Mouse (Mus musculus): ENCODE results near the gene Olfr1392. TPM values are rescaled to one million over a fixed set of nuclear protein-coding genes. Genes with fewer than 3 reads are reported as not detected.
"Not testable (repeated sequence)": the region's sequence is repeated elsewhere in the genome, so short reads cannot be mapped to it uniquely, and the experiment has no call there.

Gene Olfr1392
- polyA plus RNA-seq (2015; fragmentation: Nextera tagmentation; extraction: Ambion mirVana) = 0.10 TPM in 1 of 2 replicates, not detected in the other

DNA sequence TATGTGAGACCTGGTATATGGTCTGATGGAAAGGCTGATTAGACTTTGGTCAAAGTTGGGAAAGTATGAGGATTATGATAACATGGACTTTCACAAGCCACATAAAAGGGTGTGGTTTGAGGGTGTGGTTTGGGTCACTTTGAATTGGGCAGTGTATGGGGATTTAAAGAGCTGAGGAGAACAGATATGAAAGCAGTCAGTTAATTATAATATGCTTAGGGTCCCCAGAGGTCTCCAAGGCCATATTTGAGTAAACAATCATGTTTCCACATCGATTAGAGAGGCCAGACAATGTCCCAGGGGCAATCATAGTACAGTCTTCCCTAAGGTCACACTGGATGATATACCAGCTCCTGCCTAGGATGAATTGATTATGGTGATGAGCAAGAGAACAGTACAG is at the start of gene Olfr1392:
TSS of gene Olfr1392 (plus strand) at position 301 of the 400 bp plus-strand sequence.
- H3K27me3 ChIP-seq (ENCODE audit: control insufficient read depth, insufficient read depth, low read length) = not testable (repeated sequence)

DNA sequence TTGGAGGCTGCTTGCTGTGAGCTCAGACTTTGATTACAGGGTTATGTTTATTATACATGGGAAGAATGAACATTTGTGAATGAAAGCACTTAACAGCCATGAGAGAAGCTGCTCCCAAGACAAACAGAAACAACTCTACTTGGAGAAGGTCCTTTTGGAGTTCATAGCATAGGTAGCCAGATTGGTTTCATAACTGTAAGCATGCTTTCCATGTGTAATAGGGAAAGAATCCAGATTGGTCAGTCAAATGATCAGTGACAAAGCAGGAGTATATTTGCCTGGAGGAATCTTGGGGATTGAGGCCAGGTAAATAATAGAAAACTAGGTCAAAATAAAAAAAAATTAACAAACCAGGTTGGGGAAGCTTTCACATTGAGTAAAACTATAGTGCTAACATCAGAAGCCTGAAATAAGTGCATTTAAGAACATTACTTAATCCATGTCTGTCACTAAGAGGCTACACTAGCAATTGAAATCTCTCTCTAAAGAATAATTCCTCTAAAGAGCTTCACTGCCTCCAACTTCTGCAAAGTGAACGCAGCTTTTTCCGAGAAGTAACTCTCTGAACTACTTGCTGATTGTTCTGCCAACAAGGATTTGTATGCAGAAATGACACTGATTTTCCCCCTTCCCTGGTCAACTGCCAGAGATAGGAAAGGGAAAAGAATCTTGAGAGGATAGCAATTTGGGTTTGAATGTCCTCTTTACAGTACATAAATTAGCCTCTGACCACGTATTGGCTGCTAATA is 49.4 kb upstream of the Olfr1392 start:
- 39% methylated on average over 3 of the region's 3 CpGs for WGBS
- Histone ChIP-seq H3K9ac (ENCODE audit: low read length) (no peak overlapping the region), H3K4me1 (replicated peaks; ENCODE audit: control insufficient read depth, insufficient read depth) (no peaks in the 10 kb centered on the region), H3K36me3 (ENCODE audit: control insufficient read depth, insufficient read depth, low read length) (no peaks in the 10 kb centered on the region), H3K4me3 (ENCODE audit: low read depth, low read length) (no peak overlapping the region), H3K4me2 (replicated peaks; ENCODE audit: low read depth) (no peak overlapping the region), H3K27ac (replicated peaks) (no peak overlapping the region), H3K27me3 (ENCODE audit: control insufficient read depth, insufficient read depth, low read length) (no peaks in the 10 kb centered on the region), H3K9me3 (ENCODE audit: control insufficient read depth, low read length) (no peaks in the 10 kb centered on the region)
- ATAC-seq (ENCODE audit: low FRiP score, low TSS enrichment) = no peak
- no peak for DNase-seq (ENCODE audit: low spot score)
- no peak for TF ChIP-seq CTCF (IDR thresholded peaks at IDR 0.05; ENCODE audit: low read depth)
- TF ChIP-seq EP300 (optimal IDR thresholded peaks at IDR 0.05) = no peak

More for the DNA sequence above, at the start of gene Olfr1392:
- H3K4me2 ChIP-seq (replicated peaks; ENCODE audit: low read depth); H3K36me3 ChIP-seq (ENCODE audit: control insufficient read depth, insufficient read depth, low read length); H3K4me3 ChIP-seq (ENCODE audit: low read depth, low read length); H3K4me1 ChIP-seq (replicated peaks; ENCODE audit: control insufficient read depth, insufficient read depth); DNase-seq (ENCODE audit: low spot score); H3K27ac ChIP-seq (replicated peaks); H3K9me3 ChIP-seq (ENCODE audit: control insufficient read depth, low read length); ATAC-seq (ENCODE audit: low FRiP score, low TSS enrichment); H3K9ac ChIP-seq (ENCODE audit: low read length): not testable (repeated sequence)
- WGBS = 31% methylated on average over 1 of the region's 1 CpGs

DNA sequence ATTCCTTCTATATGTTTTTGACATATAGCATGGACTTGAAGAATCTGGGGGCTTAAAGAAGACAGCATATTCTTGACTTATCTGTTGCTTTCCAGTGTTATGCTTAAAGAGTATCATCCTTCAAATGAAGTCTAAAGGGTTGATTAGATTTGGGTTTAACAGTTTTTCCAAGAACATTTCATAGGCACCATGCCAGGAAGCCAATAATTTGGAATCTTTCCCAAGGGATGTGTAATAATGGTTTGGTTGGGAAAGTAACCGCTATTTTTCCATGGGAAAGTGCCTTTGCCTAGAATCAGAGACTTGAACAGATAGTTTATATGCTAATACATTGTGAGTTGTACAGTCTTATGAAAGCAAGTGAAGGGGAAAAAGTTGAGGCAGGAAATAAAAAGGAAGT is 48.2 kb upstream of the Olfr1392 start:
- ATAC-seq (ENCODE audit: low FRiP score, low TSS enrichment) (no peak), DNase-seq (ENCODE audit: low spot score) (no peak)
- Histone ChIP-seq H3K4me3 (ENCODE audit: low read depth, low read length) (no peak overlapping the region), H3K4me2 (replicated peaks; ENCODE audit: low read depth) (no peak overlapping the region), H3K36me3 (ENCODE audit: control insufficient read depth, insufficient read depth, low read length) (no peaks in the 10 kb centered on the region), H3K27ac (replicated peaks) (no peak overlapping the region), H3K27me3 (ENCODE audit: control insufficient read depth, insufficient read depth, low read length) (no peaks in the 10 kb centered on the region), H3K4me1 (replicated peaks; ENCODE audit: control insufficient read depth, insufficient read depth) (no peaks in the 10 kb centered on the region), H3K9ac (ENCODE audit: low read length) (no peak overlapping the region), H3K9me3 (ENCODE audit: control insufficient read depth, low read length) (no peaks in the 10 kb centered on the region)
- TF ChIP-seq CTCF (IDR thresholded peaks at IDR 0.05; ENCODE audit: low read depth) (no peak), EP300 (optimal IDR thresholded peaks at IDR 0.05) (no peak)
- WGBS = 51% methylated on average over 1 of the region's 1 CpGs

DNA sequence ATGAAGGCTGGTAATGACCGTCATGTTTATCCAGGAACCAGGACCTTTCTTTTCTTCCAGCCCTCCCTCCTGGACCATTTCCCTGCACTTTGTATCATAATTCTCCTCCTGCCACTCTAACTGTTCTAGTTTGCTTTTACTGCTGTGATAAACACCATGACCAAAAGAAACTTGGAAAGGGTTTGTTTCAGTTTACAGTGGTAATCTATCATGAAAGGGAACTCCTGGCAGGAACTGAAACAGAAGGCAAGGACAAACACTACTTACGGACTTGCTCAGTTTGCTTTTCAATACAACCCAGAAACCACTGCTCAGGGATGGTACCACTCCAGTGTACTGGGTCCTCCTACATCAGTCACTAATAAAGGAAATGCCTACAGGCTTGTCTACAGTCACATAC is 47.5 kb upstream of the Olfr1392 start:
- Histone ChIP-seq H3K4me1 (replicated peaks; ENCODE audit: control insufficient read depth, insufficient read depth) (no peaks in the 10 kb centered on the region), H3K27ac (replicated peaks) (no peak overlapping the region), H3K27me3 (ENCODE audit: control insufficient read depth, insufficient read depth, low read length) (no peaks in the 10 kb centered on the region), H3K4me2 (replicated peaks; ENCODE audit: low read depth) (no peak overlapping the region), H3K4me3 (ENCODE audit: low read depth, low read length) (no peak overlapping the region), H3K36me3 (ENCODE audit: control insufficient read depth, insufficient read depth, low read length) (no peaks in the 10 kb centered on the region), H3K9me3 (ENCODE audit: control insufficient read depth, low read length) (no peaks in the 10 kb centered on the region), H3K9ac (ENCODE audit: low read length) (no peak overlapping the region)
- DNase-seq (ENCODE audit: low spot score) (no peak), ATAC-seq (ENCODE audit: low FRiP score, low TSS enrichment) (no peak)
- TF ChIP-seq CTCF (IDR thresholded peaks at IDR 0.05; ENCODE audit: low read depth) (no peak), EP300 (optimal IDR thresholded peaks at IDR 0.05) (no peak)
- 30% methylated on average over 2 of the region's 2 CpGs for WGBS

DNA sequence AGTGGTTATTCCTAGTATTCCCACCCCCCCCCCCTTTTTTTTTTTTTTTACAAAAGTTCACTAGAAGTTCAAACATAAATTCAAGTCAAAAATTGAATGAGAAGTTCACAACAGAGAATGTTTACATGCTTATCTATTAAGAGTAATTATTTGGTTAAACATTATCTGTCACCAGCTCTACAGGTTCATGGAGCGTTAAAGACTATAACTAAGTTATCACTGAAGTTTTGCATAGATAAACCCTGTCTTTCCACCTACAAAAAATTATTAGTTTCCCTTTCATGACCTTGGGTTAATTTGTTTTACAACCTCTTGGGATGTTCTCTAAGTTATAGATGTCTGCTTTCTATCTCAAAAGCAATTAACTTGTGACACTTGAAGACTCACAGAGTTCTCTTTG is 44.8 kb upstream of the Olfr1392 start:
- Histone ChIP-seq H3K27ac (replicated peaks) (no peak overlapping the region), H3K4me2 (replicated peaks; ENCODE audit: low read depth) (no peak overlapping the region), H3K4me3 (ENCODE audit: low read depth, low read length) (no peak overlapping the region), H3K36me3 (ENCODE audit: control insufficient read depth, insufficient read depth, low read length) (no peaks in the 10 kb centered on the region), H3K9ac (ENCODE audit: low read length) (no peak overlapping the region), H3K27me3 (ENCODE audit: control insufficient read depth, insufficient read depth, low read length) (no peaks in the 10 kb centered on the region), H3K4me1 (replicated peaks; ENCODE audit: control insufficient read depth, insufficient read depth) (0 out of 2 replicates have a peak, but pooled peaks cover 5% of the 10 kb centered on the region), H3K9me3 (ENCODE audit: control insufficient read depth, low read length) (no peaks in the 10 kb centered on the region)
- ATAC-seq (ENCODE audit: low FRiP score, low TSS enrichment) = no peak
- DNase-seq (ENCODE audit: low spot score) = no peak
- 63% methylated on average over 1 of the region's 1 CpGs for WGBS
- no peak for TF ChIP-seq CTCF (IDR thresholded peaks at IDR 0.05; ENCODE audit: low read depth)

DNA sequence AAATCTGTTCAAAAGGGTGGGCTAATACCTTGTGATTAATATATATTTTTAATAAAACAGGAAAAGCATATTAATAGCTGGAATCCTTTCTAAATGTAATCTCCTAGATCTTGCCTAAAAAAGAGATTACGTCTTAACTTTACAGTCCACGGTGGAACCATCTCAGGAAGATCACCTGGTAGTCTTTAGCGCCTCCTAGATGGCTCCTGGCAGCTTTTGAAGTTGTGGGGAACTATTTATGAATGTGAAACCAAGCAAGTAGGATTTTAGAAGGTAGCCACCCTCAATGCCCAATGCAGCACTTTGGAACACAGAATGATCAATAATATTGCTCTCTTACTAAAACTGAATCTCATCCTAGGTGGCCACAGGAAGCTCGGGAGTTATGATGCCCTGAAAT is 44.2 kb upstream of the Olfr1392 start:
- H3K4me2 ChIP-seq (replicated peaks; ENCODE audit: low read depth) = no peak overlapping the region
- H3K27ac ChIP-seq (replicated peaks) = no peak overlapping the region
- no peak overlapping the region for H3K9ac ChIP-seq (ENCODE audit: low read length)
- TF ChIP-seq EP300 (optimal IDR thresholded peaks at IDR 0.05) (no peak), CTCF (IDR thresholded peaks at IDR 0.05; ENCODE audit: low read depth) (no peak)
- no peaks in the 10 kb centered on the region for H3K27me3 ChIP-seq (ENCODE audit: control insufficient read depth, insufficient read depth, low read length)
- no peaks in the 10 kb centered on the region for H3K36me3 ChIP-seq (ENCODE audit: control insufficient read depth, insufficient read depth, low read length)
- WGBS = 75% methylated on average over 4 of the region's 4 CpGs
- 0 out of 2 replicates have a peak, but pooled peaks cover 6% of the 10 kb centered on the region for H3K4me1 ChIP-seq (replicated peaks; ENCODE audit: control insufficient read depth, insufficient read depth)
- H3K4me3 ChIP-seq (ENCODE audit: low read depth, low read length) = no peak overlapping the region
- DNase-seq (ENCODE audit: low spot score) (no peak), ATAC-seq (ENCODE audit: low FRiP score, low TSS enrichment) (no peak)
- no peaks in the 10 kb centered on the region for H3K9me3 ChIP-seq (ENCODE audit: control insufficient read depth, low read length)

All from stomach, postnatal 0 days (tissue).